Mouse (Mus musculus): Measurements from ENCODE around the gene Fam135a.
"Not testable (repeated sequence)": the region's sequence is repeated elsewhere in the genome, so short reads cannot be mapped to it uniquely, and the experiment has no call there.

Fam135a gene

DNA sequence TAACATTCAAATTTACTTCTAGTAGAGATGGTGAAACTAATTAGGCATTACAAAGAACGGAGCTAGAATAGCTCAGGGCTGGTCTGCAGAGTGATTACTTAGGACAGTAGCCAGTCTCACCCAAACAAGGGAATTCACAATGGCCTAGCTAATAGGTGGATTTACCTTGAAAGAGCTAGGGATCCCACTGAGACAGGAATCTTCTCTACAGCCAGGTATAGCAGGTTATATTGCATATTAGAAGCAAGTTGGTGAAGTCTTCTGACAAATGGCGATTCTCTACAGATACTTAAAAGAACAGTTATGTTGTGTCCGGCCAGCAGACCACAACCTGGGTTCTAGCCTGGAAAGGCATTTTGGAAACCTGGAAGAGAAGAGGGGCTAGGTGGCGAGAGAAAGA is 129.0 kb downstream of the Fam135a start:
- in situ Hi-C loops (cut with MboI; ENCODE audit: unreplicated experiment in 2 of 2), result not testable (repeated sequence)

DNA sequence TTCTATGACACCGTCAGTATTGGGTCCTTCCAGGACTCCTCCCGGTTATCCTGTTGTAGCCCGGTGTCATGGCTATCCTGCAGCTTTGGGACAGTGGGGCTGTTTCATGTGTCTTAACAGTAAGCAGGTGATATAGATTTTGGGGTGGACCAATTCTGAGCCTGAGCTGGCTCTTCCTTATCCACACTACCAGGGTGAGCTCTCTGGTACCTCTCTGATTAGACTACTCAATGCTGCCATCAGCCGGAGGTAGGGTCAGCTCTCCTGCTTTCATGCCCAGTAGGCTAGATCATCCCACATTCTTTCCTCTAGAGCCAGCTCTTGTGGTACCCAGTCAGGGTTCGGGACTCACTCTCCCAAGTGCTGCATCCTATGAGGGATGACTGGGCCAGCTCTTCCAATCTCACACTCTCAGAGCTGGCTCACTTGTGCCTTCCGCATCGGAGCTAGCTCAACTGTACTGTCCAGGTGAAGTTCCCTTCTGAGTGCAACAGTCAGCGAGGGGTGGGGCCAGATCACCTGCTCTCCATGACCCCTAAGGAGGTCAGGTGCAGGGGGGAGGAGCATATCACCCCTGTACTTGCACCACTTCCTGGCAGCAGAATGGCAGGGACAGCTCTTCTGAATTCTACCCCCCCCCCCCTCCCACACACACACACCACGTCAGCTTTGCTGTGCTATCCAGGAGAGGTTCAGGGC is 132.0 kb downstream of the Fam135a start:
- in situ Hi-C loops (cut with MboI; ENCODE audit: unreplicated experiment in 2 of 2), result no loop called here

DNA sequence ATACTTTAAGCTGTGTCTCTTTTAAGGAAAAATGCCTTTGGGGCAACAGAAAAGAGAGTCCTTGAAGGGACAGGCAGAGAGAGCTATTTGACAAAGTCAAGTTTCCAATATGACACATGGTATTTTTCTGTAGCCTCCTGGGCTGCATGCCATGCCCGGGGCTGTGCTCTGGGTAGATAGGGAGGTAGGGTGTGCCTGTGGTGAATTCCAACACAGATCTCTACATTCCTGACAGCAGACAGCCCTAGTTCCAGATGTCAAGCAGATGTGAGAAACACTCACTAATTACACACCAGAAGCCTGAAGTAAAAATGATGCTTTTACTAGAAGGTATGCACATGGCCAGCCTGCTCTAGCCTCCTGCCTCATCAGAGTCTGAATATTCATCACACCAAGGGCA is 133.9 kb downstream of the Fam135a start:
- in situ Hi-C loops (cut with MboI; ENCODE audit: unreplicated experiment in 2 of 2), result no loop called here
